Mouse (Mus musculus): ENCODE measurements around the gene Mamld1.

GRCm38 (mm10) chrX:71049864-71050576 lies at the start of gene Mamld1:
- no peak for TF ChIP-seq E2F4 (IDR thresholded peaks at IDR 0.05; ENCODE audit: borderline replicate concordance, low read depth, low read length)
- TF ChIP-seq EP300 (IDR thresholded peaks at IDR 0.05; ENCODE audit: low read depth in 1 of 2, low read length in 2 of 2) = no peak
- no peak for TF ChIP-seq POLR2A (IDR thresholded peaks at IDR 0.05; ENCODE audit: control insufficient read depth in 1 of 2, insufficient read depth in 1 of 2, low read depth in 1 of 2, low read length in 2 of 2, poor library complexity in 1 of 2)
- TF ChIP-seq CTCF (IDR thresholded peaks at IDR 0.05 in 2 of 3, conservative IDR thresholded peaks at IDR 0.05 in 1 of 3; ENCODE audit: control insufficient read depth in 1 of 3, insufficient read depth in 1 of 3, low read depth in 2 of 3, low read length in 3 of 3, poor library complexity in 1 of 3, severe bottlenecking in 1 of 3) = no peak
- no peak for TF ChIP-seq UBTF (IDR thresholded peaks at IDR 0.05; ENCODE audit: borderline replicate concordance, insufficient read depth, low read depth, low read length)

Data from MEL (cell line).